Mouse (Mus musculus) stomach, postnatal 0 days (tissue): ENCODE data around the gene Sept7.

Source experiments
- CTCF ChIP-seq: IDR thresholded peaks from 2 replicates; pipeline ENCODE4 v1.5.1; 2016; ENCODE audit warnings: antibody characterized with exemption, low read depth, mild to moderate bottlenecking, moderate library complexity
- EP300 ChIP-seq: optimal IDR thresholded peaks from 2 replicates; pipeline ENCODE3; 2016; ENCODE audit warnings: antibody characterized with exemption

GRCm38 (mm10) chr9:25246508-25246907 lies 5.7 kb upstream of the Sept7 start:
- TF ChIP-seq CTCF (no peak), EP300 (no peak)
